Mouse (Mus musculus) brain, adult 2 months (tissue): ENCODE results near the gene Cebpb.
A peak's percentile ranks its signal among the peaks of the same experiment; 100 is the strongest.

Experiments used
- DNase-seq: peaks from one replicate; pipeline ENCODE4 v3.0.0; 2011; ENCODE audit warnings: low read depth, low spot score

The Cebpb gene

DNA sequence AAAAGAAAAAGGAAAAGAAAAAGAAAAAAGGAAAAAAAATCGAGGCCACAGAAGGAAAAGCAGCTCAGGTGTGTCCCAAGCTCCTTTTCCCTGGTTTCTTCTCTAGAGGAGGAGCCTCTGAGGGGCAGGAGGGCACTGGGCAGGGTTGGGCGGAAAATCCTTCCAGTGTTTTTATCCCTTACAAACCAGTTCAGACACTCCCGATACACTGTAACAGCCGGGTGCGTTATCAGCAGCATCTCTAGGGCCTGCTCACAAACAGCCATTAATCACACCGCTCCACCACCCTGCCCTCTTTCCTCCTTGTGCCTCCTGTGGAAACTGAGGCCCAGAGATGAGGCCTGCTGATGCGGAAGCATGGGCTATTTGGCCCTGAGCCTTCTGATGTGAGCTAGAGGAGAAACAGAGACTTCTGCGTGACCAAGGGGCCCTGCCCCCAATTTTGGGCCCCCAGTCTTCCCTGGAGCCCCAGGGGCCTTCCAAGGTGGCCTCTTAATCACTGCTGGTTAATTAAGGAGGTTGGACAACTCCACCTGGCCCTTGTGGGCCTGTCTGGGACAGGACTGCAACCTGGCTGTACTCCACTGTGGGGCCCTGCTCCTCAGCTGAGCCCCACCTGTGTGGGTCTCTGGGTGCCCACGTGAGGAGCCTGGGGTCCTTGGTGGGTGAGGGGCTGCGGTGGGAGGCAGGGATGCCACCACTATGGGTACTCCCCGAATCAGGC lies 32.6 kb downstream of the Cebpb start:
- DNase-seq: no peak

DNA sequence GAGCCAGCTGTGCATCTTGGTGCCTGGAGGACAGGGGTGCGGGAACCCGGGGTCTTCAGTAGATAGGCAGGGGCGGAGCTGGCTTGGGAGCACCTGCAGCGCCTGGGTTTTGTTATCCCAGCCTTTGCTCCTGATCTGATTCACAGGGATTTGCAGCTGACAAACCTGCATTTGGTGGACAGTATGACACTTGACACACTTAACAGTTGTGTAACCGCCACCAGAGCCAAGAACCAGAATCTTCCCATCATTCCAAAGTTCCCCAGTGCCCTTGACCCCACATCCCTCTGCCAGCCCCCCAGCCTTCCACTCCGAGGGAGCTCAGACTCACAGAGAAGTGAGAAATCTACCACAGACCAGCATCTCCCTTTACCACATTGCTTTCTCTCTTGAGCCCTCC lies 33.8 kb downstream of the Cebpb start:
- DNase-seq: no peak

DNA sequence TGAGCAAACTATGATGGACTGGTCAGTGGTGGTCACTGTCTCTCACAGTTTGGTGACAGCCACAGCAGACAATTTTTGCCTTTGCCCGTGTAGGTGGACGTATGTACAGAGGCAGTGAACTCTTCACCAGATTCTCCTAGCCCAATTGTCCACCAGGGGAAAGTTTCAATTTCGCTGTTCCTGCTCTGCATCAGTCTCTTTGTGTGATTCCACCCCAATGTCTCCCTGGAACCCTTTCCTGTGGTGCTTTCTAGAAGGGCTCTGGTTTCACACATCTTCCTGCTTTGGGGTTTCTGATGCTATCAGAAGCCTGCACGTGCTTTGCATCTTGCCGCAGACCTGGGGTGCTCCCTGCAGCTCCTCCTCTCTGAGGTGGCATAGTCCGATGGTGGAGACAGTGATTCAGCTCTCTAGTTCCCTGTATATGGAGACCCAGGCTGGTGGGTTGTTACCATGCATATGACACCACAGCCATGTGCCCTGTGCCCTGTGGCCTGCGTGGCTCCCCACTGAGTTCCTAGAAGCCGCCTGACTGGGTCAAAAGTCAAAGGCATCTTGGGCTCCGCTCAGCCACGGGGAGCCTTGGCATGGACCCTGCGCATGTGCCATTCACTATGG lies 35.0 kb downstream of the Cebpb start:
- no peak for DNase-seq

DNA sequence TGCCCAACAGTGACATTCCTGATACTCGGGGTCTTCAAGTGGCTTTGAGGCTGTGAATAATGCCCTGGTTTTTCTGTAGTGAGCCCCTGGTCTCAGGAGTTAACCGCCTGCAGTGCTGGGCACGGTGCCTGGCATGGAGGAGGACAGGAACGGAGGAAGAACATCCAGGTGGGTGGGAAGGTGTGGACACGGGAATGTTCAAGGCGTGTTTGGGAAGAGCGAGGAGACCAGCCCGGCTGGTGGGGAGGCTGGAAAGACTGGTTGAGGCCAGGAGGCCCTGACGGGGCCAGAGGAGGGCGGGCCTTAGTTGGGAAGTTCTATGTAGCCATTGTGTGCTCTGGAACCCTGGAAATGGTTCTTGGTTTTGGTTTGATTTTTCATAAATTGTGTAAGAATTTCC lies 37.2 kb downstream of the Cebpb start:
- no peak for DNase-seq

DNA sequence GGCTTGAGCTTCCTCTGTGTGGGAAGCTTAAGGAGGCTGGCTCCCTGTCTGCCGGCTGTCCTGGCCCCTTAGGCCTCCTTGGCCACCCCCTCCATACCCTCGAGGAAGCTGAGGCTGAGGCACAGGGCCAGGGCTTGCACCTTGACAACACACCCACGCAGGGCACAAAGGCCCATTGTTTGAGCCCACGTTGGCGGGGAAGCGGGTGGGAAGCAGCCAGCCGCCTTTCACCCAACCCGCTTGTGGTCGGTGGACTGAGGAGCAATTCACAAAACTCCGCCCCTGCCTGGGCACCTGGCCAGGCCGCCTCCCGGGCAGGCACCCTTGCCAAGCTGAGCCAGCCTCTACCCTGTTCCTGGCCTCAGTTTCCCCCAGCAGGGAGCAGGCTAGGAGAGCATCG lies 38.4 kb downstream of the Cebpb start:
- DNase-seq: peak; percentile 58

DNA sequence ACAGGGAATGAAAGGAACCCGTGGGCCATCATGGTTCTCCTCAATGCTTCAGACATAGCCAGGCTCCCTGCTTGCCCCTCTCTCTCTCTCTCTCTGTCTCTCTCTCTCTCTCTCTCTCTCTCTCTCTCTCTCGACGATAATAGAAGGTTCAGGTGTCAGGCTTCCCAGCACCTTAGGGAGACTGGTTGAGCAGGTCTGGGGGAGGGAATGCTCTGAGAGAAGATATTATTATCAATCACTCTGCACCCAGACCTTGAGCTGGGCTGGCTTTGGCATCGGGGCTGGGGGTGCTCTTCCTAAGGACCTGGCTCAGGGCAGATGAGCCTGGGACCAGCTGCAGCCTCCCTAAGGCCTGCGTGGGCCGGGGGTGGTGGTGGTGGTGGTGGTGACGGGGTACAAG lies 41.3 kb downstream of the Cebpb start:
- no peak for DNase-seq

DNA sequence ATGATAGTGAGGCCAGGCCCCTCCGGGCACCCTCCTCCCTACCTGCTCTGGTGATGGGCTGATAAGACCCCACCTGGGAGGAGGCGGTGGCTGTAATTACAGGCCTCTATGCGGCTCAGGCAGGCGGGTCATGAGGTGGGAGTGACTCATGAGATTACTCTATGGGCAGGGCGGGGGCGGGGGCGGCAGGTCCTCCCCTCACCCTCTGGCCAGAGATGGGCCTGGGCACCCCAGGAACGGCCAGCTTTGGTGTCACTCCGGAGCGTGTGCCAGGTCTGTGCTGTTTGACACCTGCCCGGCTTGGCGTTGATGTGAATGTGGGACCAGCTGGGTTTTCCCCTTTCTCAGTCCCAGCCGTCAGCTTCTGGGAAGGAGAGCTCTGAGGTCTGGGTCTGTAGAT lies 42.4 kb downstream of the Cebpb start:
- DNase-seq: no peak

DNA sequence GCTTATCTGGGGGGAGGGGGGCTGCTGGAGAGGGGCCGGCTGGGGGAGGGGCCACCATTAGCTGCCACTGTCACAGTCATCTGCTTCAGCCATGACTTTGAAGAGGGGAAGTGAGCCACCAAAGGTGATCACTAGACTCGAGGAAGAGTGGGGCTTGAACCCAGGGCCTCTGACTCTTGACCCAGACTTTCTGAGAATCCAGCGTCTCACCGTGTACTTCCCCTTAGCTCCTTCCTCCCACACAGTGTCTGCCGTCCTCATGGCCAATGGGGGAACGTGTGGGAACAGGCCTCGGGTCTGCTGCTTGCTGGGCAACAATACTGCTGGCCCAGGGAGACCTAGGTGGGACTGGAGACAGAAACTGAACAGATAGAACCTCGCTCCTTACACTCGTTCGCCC lies 46.1 kb downstream of the Cebpb start:
- no peak for DNase-seq

DNA sequence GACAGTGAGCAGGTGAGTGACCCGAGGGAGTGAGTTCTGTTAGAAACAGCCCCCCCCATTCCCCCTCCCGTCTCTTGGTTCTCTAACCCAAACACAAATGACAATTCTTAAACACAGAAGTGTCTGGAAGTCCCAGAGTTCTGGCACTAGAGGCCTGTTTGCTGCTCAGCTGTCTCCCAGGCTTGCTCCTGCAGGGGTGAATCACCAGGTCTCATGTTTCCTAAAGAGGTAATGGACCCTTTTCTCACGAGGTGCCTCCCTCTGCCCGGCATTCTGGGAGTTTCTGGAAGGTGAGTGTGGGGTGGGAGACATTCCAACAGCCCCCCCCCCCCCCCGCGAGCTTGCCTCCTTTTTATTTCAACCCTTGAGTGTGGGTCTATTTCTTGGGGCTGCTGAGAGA lies 50.3 kb downstream of the Cebpb start:
- no peak for DNase-seq
